Mouse (Mus musculus): ENCODE measurements at regions not wholly inside any gene's neighbourhood (a gene's known extent, or its start where the extent isn't known, plus 50 kb on each side); places are given as distances from the start of the nearest gene placed in this dataset.

DNA sequence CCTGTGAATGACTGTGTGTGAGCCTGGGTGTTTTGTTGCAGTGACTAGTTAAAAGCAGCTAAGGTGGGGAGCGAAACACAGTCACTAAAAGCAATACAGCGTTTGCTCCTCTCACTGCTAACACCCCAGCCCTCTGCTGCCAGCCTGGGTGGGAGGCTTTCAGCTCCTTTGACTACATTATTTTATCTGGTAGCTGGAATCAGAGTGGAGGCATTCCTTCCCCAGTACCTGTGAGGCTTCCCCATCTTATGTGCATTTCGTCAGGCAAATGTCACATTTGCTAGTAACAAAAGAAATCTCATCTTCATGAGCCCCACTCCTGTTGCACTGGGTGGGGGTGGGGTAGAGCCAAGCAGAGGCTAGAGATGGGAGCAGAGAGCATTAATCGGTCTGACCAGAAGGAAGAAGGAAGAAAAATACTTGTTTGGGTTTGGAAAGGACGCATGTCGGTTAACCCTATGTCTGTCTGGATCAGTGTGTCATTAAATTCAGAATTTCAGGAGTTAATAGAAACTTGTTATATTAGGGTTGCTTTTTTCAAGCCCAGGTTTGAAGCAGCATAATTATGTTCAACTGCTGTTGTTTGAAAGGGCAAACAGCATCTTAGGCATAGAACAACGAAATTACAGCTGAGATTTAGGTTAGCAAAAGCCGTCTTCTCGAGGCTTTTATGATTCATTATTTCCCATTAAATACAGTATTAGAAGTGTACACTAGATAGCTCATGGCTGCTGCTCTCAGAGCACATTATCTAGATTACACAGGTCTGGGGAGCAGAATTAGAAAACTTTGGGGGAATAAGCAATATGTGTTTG, 269.3 kb downstream of the Meis1 start:
- TF ChIP-seq HCFC1 (IDR thresholded peaks at IDR 0.05; ENCODE audit: borderline replicate concordance, insufficient read depth, low read length) (no peak), ZC3H11A (IDR thresholded peaks at IDR 0.05; ENCODE audit: borderline replicate concordance, low read depth, low read length) (no peak)

Data from ES-E14 (cell line).